Mouse (Mus musculus) brown adipose tissue, adult 24 weeks (tissue): Measurements from ENCODE around the gene Phka1. TPM values are rescaled to one million over a fixed set of nuclear protein-coding genes. Genes with fewer than 3 reads are reported as not detected.
"Not testable (repeated sequence)": the region's sequence is repeated elsewhere in the genome, so short reads cannot be mapped to it uniquely, and the experiment has no call there.

Source experiments
- H3K27ac ChIP-seq: fragments of 200-500 bp; replicated peaks from 2 replicates; pipeline ENCODE4 v1.5.1; 2012; ENCODE audit warnings: low read depth, mild to moderate bottlenecking, low read length
- H3K4me1 ChIP-seq: fragments of 200-500 bp; 2 replicates; pipeline ENCODE4 v1.6.1; 2012; ENCODE audit warnings: low read length, mixed read lengths; ENCODE audit not compliant: control insufficient read depth, insufficient read depth, insufficient read length
- H3K4me3 ChIP-seq: fragments of 200-500 bp; 2 replicates; pipeline ENCODE4 v1.5.1; 2012; ENCODE audit warnings: low read depth, mild to moderate bottlenecking, low read length, moderate library complexity; ENCODE audit not compliant: insufficient read depth
- polyA plus RNA-seq: library from polyadenylated mRNA; stranded (reverse); fragments of >200 nt; gene quantifications from 2 replicates; pipeline ENCODE4 v1.2.4, GENCODE M21; 2012; ENCODE audit not compliant: missing spikeins, insufficient read depth, insufficient read length

Phka1 gene
- polyA plus RNA-seq = 5.0 and 6.6 TPM in 2 replicates

GRCm38 (mm10) chrX:102643823-102644572 is at the start of gene Phka1:
Gene Phka1, minus strand, starts transcription at chrX:102644246.
- Histone ChIP-seq H3K4me3 (peak within 1 kb of the TSS; percentile 100), H3K4me1 (peaks cover 3% of the 10 kb centered on the region; the same call in 1 of the 2 replicates), H3K27ac (peak within 1 kb of the TSS; percentile 63)

- H3K4me3 ChIP-seq, H3K27ac ChIP-seq: not testable (repeated sequence)
Measured at GRCm38 (mm10) chrX:102689252-102689651, 45.2 kb upstream of the Phka1 start.

GRCm38 (mm10) chrX:102686872-102687271 is 42.8 kb upstream of the Phka1 start, which contains the start of gene Gm3880:
Gene Gm3880, minus strand, starts transcription at chrX:102686972.
- H3K27ac ChIP-seq, H3K4me3 ChIP-seq, H3K4me1 ChIP-seq: not testable (repeated sequence)

More at GRCm38 (mm10) chrX:102689252-102689651, 45.2 kb upstream of the Phka1 start:
- not testable (repeated sequence) for H3K4me1 ChIP-seq

GRCm38 (mm10) chrX:102684706-102685105 is 40.7 kb upstream of the Phka1 start:
- H3K4me1 ChIP-seq, H3K27ac ChIP-seq, H3K4me3 ChIP-seq: not testable (repeated sequence)

GRCm38 (mm10) chrX:102666641-102667040 is 22.6 kb upstream of the Phka1 start:
- Histone ChIP-seq H3K27ac (no peak overlapping the region), H3K4me1 (no peaks in the 10 kb centered on the region), H3K4me3 (no peak overlapping the region)

- Histone ChIP-seq H3K4me1 (no peaks in the 10 kb centered on the region), H3K27ac (no peak overlapping the region), H3K4me3 (no peak overlapping the region)
Measured at GRCm38 (mm10) chrX:102660712-102661111, 16.7 kb upstream of the Phka1 start.

GRCm38 (mm10) chrX:102645691-102646090 is 1.6 kb upstream of the Phka1 start:
- H3K4me1 ChIP-seq = peaks cover 3% of the 10 kb centered on the region; the same call in 1 of the 2 replicates
- H3K4me3 ChIP-seq = no peak overlapping the region
- no peak overlapping the region for H3K27ac ChIP-seq

GRCm38 (mm10) chrX:102645146-102645545 is 1.1 kb upstream of the Phka1 start:
- peaks cover 3% of the 10 kb centered on the region; the same call in 1 of the 2 replicates for H3K4me1 ChIP-seq
- peak overlapping the region; percentile 100; the same call in 1 of the 2 replicates for H3K4me3 ChIP-seq
- H3K27ac ChIP-seq = no peak overlapping the region

- Histone ChIP-seq H3K27ac (peak overlapping the region; percentile 63), H3K4me1 (peaks cover 3% of the 10 kb centered on the region; the same call in 1 of the 2 replicates), H3K4me3 (peak overlapping the region; percentile 100)
Measured at GRCm38 (mm10) chrX:102644573-102644951, 516 bp upstream of the Phka1 start.

GRCm38 (mm10) chrX:102601269-102601668 is 42.8 kb downstream of the Phka1 start:
- no peaks in the 10 kb centered on the region for H3K4me1 ChIP-seq
- H3K4me3 ChIP-seq = no peak overlapping the region
- H3K27ac ChIP-seq = no peak overlapping the region

- Histone ChIP-seq H3K4me3 (no peak overlapping the region), H3K4me1 (no peaks in the 10 kb centered on the region), H3K27ac (no peak overlapping the region)
Measured at GRCm38 (mm10) chrX:102588560-102588959, 55.5 kb downstream of the Phka1 start.

GRCm38 (mm10) chrX:102571186-102571585 is 72.9 kb downstream of the Phka1 start:
- no peaks in the 10 kb centered on the region for H3K4me1 ChIP-seq
- no peak overlapping the region for H3K4me3 ChIP-seq
- H3K27ac ChIP-seq = no peak overlapping the region

- Histone ChIP-seq H3K4me3 (peak overlapping the region; percentile 19; the same call in 1 of the 2 replicates), H3K27ac (no peak overlapping the region), H3K4me1 (no peaks in the 10 kb centered on the region)
Measured at GRCm38 (mm10) chrX:102556906-102557305, 87.1 kb downstream of the Phka1 start.

- H3K4me3 ChIP-seq = no peak overlapping the region
- no peaks in the 10 kb centered on the region for H3K4me1 ChIP-seq
Measured at GRCm38 (mm10) chrX:102509205-102509604, 134.8 kb downstream of the Phka1 start.

GRCm38 (mm10) chrX:102504644-102505481 is 139.2 kb downstream of the Phka1 start, which contains the start of gene Hdac8:
Gene Hdac8, minus strand, starts transcription at chrX:102505359.
- H3K4me3 ChIP-seq = peak within 1 kb of the TSS; percentile 97
- H3K4me1 ChIP-seq = no peaks in the 10 kb centered on the region
- peak within 1 kb of the TSS; percentile 73; the same call in 1 of the 2 replicates for H3K27ac ChIP-seq

More at GRCm38 (mm10) chrX:102509205-102509604, 134.8 kb downstream of the Phka1 start:
- H3K27ac ChIP-seq = no peak overlapping the region
